Mouse (Mus musculus): Measurements from ENCODE around the gene Pou3f3. TPM values are rescaled to one million over a fixed set of nuclear protein-coding genes. Genes with fewer than 3 reads are reported as not detected.

Pou3f3 gene
- polyA plus RNA-seq, 1 experiment from 2014 or later = 12.4 TPM

DNA sequence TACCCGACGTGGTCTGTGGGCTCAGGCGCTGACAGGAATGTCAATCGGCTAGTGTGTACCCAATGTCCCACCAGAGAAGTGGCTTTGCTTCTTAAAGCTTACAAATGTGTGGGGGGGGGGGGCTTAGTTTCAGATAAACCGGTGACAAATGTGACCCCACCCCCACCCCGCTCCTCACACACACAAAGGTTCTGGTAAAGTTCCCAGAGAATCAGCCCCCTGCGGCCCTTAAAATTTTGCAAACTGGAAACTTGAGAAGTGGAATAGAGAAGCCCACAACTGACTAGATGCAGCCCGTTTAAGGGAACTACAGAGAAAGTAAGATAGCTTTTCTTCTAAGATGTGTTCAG is 10.2 kb downstream of the Pou3f3 start:
- 7% methylated on average over 8 of the region's 8 CpGs for WGBS
- no peak for TF ChIP-seq CTCF (IDR thresholded peaks at IDR 0.05; ENCODE audit: low read depth)
- DNase-seq (ENCODE audit: low spot score) (no peak), ATAC-seq (replicated peaks; ENCODE audit: low FRiP score, low read depth) (no peak)
- H3K36me3 ChIP-seq (ENCODE audit: insufficient read depth, low read length) = no peaks in the 10 kb centered on the region
- no peak overlapping the region for H3K4me3 ChIP-seq (replicated peaks; ENCODE audit: low read depth, low read length)
- H3K9me3 ChIP-seq (replicated peaks; ENCODE audit: low read length) = no peaks in the 10 kb centered on the region
- peak overlapping the region; percentile 80; the same call in 1 of the 2 replicates for H3K27ac ChIP-seq
- H3K27me3 ChIP-seq (ENCODE audit: insufficient read depth, low read length) = peaks cover 69% of the 10 kb centered on the region
- H3K4me2 ChIP-seq (ENCODE audit: low read length) = no peak overlapping the region
- H3K4me1 ChIP-seq (replicated peaks; ENCODE audit: insufficient read depth, low read length) = no peaks in the 10 kb centered on the region
- H3K9ac ChIP-seq (ENCODE audit: low read depth, low read length) = no peak overlapping the region

GRCm38 (mm10) chr1:42707196-42707595 is 11.6 kb downstream of the Pou3f3 start:
- ATAC-seq (replicated peaks; ENCODE audit: low FRiP score, low read depth) (no peak), DNase-seq (ENCODE audit: low spot score) (no peak)
- Histone ChIP-seq H3K4me2 (ENCODE audit: low read length) (0 out of 2 replicates have a peak overlapping the region, but pooled peaks have one; percentile 6), H3K9ac (ENCODE audit: low read depth, low read length) (no peak overlapping the region), H3K9me3 (replicated peaks; ENCODE audit: low read length) (no peaks in the 10 kb centered on the region), H3K4me1 (replicated peaks; ENCODE audit: insufficient read depth, low read length) (no peaks in the 10 kb centered on the region), H3K36me3 (ENCODE audit: insufficient read depth, low read length) (no peaks in the 10 kb centered on the region), H3K27me3 (ENCODE audit: insufficient read depth, low read length) (peaks cover 68% of the 10 kb centered on the region), H3K4me3 (replicated peaks; ENCODE audit: low read depth, low read length) (no peak overlapping the region), H3K27ac (no peak overlapping the region)
- TF ChIP-seq CTCF (IDR thresholded peaks at IDR 0.05; ENCODE audit: low read depth) = no peak
- WGBS = 7% methylated on average over 5 of the region's 5 CpGs

DNA sequence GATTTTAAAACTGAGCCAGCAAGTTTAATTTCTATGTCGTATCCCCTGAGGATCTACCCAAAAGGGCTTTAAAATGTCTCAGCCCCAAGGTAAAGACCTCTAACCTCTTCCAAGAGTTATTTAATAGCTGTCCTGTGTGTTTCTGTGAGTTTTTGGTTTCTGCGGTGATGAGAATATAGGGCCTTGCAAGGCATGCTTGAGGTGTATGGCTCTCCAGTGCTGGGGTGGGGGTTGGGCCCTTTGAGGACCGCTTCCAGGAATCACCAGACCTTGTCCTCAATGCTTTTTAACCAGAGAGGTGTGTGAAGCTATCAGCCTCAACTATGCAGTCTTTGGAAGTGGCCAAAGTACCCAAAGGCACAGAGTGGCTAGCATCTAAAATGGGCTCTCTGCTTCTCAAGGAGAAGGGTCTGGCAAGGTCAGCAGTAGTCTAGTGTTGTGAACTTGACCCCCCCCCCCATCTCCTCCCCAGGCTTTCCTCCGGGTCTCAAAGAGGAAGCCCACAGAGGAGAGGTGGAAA is 12.1 kb downstream of the Pou3f3 start:
- Histone ChIP-seq H3K9ac (ENCODE audit: low read depth, low read length) (no peak overlapping the region), H3K4me1 (replicated peaks; ENCODE audit: insufficient read depth, low read length) (no peaks in the 10 kb centered on the region), H3K27me3 (ENCODE audit: insufficient read depth, low read length) (peaks cover 68% of the 10 kb centered on the region), H3K27ac (no peak overlapping the region), H3K4me2 (ENCODE audit: low read length) (no peak overlapping the region), H3K9me3 (replicated peaks; ENCODE audit: low read length) (no peaks in the 10 kb centered on the region), H3K36me3 (ENCODE audit: insufficient read depth, low read length) (no peaks in the 10 kb centered on the region), H3K4me3 (replicated peaks; ENCODE audit: low read depth, low read length) (no peak overlapping the region)
- 4% methylated on average over 4 of the region's 4 CpGs for WGBS
- no peak for TF ChIP-seq CTCF (IDR thresholded peaks at IDR 0.05; ENCODE audit: low read depth)
- no peak for ATAC-seq (replicated peaks; ENCODE audit: low FRiP score, low read depth)
- no peak for DNase-seq (ENCODE audit: low spot score)

DNA sequence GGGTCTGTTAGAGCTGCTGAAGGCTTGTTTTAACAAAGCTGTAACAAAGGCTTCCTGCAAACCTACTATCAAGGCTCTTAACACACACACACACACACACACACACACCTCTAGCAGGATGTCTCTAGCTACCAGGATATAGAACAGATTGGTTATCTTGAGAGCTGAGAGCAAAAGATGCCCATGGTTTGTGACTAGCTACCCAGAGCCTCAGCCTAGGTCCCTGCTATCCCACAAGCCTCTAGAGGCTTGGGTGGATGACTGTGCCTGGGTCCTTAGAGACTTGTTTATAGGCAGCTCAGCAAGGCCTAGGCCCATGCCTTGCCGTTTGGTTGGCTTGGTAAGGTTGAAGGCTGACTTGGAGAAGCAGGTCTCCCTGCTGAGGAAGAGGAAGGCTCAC is 13.5 kb downstream of the Pou3f3 start:
- no peaks in the 10 kb centered on the region for H3K4me1 ChIP-seq (replicated peaks; ENCODE audit: insufficient read depth, low read length)
- no peak for TF ChIP-seq CTCF (IDR thresholded peaks at IDR 0.05; ENCODE audit: low read depth)
- no peaks in the 10 kb centered on the region for H3K9me3 ChIP-seq (replicated peaks; ENCODE audit: low read length)
- H3K4me3 ChIP-seq (replicated peaks; ENCODE audit: low read depth, low read length) = no peak overlapping the region
- H3K4me2 ChIP-seq (ENCODE audit: low read length) = no peak overlapping the region
- ATAC-seq (replicated peaks; ENCODE audit: low FRiP score, low read depth) (no peak), DNase-seq (ENCODE audit: low spot score) (no peak)
- WGBS = 35% methylated on average over 1 of the region's 1 CpGs
- H3K27me3 ChIP-seq (ENCODE audit: insufficient read depth, low read length) = peaks cover 57% of the 10 kb centered on the region
- 0 out of 2 replicates have a peak overlapping the region, but pooled peaks have one; percentile 42 for H3K27ac ChIP-seq
- no peaks in the 10 kb centered on the region for H3K36me3 ChIP-seq (ENCODE audit: insufficient read depth, low read length)
- H3K9ac ChIP-seq (ENCODE audit: low read depth, low read length) = no peak overlapping the region

GRCm38 (mm10) chr1:42709431-42710160 is 14.0 kb downstream of the Pou3f3 start:
- whole genome bisulfite sequencing = 11% methylated on average over 7 of the region's 7 CpGs
- 0 out of 2 replicates have a peak overlapping the region, but pooled peaks have one; percentile 2 for H3K9ac ChIP-seq (ENCODE audit: low read depth, low read length)
- H3K27me3 ChIP-seq (ENCODE audit: insufficient read depth, low read length) = peaks cover 53% of the 10 kb centered on the region
- TF ChIP-seq CTCF (IDR thresholded peaks at IDR 0.05; ENCODE audit: low read depth) = no peak
- no peaks in the 10 kb centered on the region for H3K9me3 ChIP-seq (replicated peaks; ENCODE audit: low read length)
- ATAC-seq (replicated peaks; ENCODE audit: low FRiP score, low read depth) = no peak
- no peaks in the 10 kb centered on the region for H3K36me3 ChIP-seq (ENCODE audit: insufficient read depth, low read length)
- peak overlapping the region; percentile 54 for H3K4me2 ChIP-seq (ENCODE audit: low read length)
- DNase-seq (ENCODE audit: low spot score) = no peak
- H3K4me1 ChIP-seq (replicated peaks; ENCODE audit: insufficient read depth, low read length) = no peaks in the 10 kb centered on the region
- H3K4me3 ChIP-seq (replicated peaks; ENCODE audit: low read depth, low read length) = no peak overlapping the region
- no peak overlapping the region for H3K27ac ChIP-seq

DNA sequence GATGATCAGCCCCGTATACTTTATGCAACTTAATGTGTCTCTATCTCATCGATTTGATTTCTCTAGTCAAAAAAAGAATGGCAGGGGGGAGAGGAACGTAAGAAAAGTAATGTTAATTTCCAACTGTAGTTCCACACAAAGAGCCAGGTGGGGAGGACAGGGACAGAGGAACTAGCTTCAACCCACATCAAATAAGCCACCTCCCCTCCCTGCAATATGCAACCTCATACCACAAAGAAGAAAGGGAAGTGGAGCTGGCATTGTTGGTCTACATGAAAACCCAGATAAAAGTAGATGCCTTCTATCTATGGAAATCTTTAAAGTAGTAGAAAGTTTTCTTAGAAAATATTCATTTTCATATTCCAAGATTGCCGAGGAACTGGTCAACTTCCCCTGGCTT is 14.7 kb downstream of the Pou3f3 start:
- WGBS = 13% methylated on average over 4 of the region's 4 CpGs

More for the DNA sequence above, 14.7 kb downstream of the Pou3f3 start:
- H3K4me3 ChIP-seq (replicated peaks; ENCODE audit: low read depth, low read length) = no peak overlapping the region
- no peaks in the 10 kb centered on the region for H3K4me1 ChIP-seq (replicated peaks; ENCODE audit: insufficient read depth, low read length)
- H3K4me2 ChIP-seq (ENCODE audit: low read length) = peak overlapping the region; percentile 54
- DNase-seq (ENCODE audit: low spot score) = no peak
- ATAC-seq (replicated peaks; ENCODE audit: low FRiP score, low read depth) = no peak
- peaks cover 53% of the 10 kb centered on the region for H3K27me3 ChIP-seq (ENCODE audit: insufficient read depth, low read length)
- no peak overlapping the region for H3K27ac ChIP-seq
- no peak for TF ChIP-seq CTCF (IDR thresholded peaks at IDR 0.05; ENCODE audit: low read depth)
- no peaks in the 10 kb centered on the region for H3K36me3 ChIP-seq (ENCODE audit: insufficient read depth, low read length)
- H3K9ac ChIP-seq (ENCODE audit: low read depth, low read length) = no peak overlapping the region
- H3K9me3 ChIP-seq (replicated peaks; ENCODE audit: low read length) = no peaks in the 10 kb centered on the region
